Mouse (Mus musculus): ENCODE measurements around the gene Uap1l1.

Gene Uap1l1

DNA sequence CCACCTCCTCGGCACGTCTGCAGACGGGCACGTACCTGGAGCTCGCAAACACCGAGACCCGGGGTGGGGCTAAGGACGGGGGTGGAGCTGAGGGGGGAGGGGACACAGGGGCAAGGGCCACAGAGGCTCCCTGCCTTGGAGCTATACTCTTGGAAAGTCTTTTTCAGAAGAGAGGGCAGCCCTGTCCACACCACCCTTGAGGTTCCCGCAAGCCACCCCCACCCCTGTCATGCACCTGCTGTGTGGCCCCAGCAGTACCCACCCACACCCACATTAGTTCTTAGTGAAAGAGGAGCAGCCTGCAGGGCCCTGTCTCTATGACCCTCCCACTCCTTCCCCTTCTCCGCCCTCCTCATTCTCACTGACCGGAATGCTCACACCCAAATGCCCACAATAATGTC lies 54.0 kb downstream of the Uap1l1 start:
- peak; percentile 14 for DNase-seq (ENCODE audit: low spot score)

DNA sequence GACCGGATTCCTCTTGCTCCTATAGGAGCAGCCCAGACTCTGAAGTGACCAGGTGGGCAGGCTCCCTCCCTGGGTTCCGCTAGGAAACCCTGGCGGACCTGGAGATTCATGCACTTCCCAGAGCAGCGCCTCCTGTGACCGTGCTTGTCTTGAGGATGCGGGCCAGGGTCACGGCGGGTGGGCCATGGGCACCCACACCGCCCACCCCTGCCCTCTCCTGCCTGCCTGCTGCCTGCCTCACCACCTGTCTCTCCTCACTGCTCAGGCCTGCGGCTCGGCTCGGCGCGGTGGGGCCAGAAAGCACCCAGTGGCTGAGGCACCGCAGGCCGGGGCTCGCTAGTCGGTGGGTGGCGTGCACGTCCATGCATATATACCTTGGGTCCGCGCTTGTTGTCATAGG lies 54.5 kb downstream of the Uap1l1 start:
- no peak for DNase-seq (ENCODE audit: low spot score)

DNA sequence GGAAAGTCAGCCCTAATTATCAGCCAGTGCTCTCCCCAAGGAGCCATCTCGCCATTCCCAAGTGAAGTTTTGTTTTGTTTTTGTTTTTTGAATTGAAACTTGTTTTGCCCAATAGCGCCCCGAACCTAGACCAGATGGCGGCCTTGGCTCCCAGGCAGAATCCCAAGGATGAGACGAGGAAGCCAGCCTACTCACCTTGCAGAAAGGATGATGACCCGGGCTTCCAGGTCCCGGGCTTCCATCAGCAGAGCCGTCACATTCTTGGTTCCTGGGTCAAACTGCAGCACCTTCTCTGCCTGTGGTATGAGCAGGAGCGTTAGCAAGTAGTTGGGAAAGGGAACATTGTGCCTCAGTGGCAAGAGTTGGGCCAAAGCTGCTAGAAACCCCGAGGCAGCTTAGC lies 55.3 kb downstream of the Uap1l1 start:
- DNase-seq (ENCODE audit: low spot score), result no peak
